Mouse (Mus musculus) kidney, adult 18-20 months (tissue): ENCODE measurements around the gene Anapc16.
"Not testable (repeated sequence)": the region's sequence is repeated elsewhere in the genome, so short reads cannot be mapped to it uniquely, and the experiment has no call there.

ENCODE experiments used
- DNase-seq: peaks from one replicate; pipeline ENCODE4 v3.0.0; 2021

The Anapc16 gene

DNA sequence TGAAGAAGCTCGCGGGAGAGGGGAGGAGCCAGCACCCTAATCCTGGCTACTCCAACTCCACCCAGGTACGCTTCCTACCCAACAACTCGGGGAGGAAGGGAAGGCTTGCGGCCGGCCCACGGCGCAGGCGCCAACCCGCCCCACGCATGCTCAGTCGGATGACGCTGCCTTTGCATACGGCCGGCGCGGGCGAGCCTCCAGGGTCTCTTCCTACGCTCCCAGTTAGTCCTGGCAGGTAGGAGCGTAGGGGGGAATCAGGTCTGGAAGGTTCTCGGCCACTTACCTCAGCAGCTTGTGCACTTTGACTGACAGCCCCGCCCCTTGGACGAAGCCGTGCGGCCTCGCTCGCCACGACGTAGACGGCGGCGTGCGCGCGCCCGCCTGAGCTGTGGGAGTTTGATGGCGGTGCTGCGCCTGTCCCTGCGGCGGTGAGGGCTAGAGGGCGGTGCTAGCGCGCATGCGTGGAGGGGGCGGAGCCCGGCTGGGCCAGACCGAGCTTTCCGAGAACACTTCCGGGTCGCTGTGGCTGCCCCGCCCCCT lies at the start of gene Anapc16, which contains the start of gene Ascc1:
TSS of gene Anapc16 (minus strand) at position 463 of the 540 bp plus-strand sequence.
TSS of gene Ascc1 (plus strand) at position 133 of the 540 bp plus-strand sequence.
- DNase-seq: peak; percentile 96

DNA sequence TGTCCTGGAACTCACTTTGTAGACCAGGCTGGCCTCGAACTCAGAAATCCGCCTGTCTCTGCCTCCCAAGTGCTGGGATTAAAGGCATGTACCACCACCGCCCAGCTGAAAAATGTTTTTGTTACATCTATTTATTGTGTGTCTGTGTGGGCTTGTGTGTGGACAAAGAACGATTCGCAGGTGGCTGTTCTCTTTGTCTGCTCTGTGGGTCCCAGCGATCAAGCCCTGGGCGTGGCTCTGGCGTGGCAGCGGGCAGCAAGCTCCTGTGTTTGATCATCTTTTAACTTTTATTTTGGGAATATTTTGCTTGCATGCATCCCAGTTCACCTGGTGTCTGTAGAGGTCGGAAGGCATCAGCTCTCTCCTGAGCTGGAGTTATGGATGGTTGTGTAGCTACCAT lies 47.6 kb upstream of the Anapc16 start:
- DNase-seq: no peak

DNA sequence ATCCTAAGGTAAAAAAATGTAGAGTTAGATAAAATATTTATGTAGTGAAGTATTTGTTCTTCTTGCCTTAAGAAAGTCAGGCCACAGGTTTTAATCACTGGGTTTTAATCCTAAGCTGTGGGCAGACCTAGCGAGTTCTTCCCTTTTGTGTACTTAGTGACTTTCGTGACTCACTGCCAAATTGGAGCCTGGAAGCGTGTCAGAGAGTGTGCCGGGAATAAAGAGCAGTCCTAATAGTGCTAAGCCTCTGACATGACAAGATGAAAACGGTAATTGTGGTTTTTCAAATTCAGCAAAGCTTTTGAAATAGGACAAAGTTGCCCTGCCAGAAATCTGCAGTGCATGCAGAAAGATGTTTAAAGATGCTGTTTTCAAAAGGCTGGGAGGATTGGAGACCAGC lies 43.8 kb upstream of the Anapc16 start:
- DNase-seq: no peak

DNA sequence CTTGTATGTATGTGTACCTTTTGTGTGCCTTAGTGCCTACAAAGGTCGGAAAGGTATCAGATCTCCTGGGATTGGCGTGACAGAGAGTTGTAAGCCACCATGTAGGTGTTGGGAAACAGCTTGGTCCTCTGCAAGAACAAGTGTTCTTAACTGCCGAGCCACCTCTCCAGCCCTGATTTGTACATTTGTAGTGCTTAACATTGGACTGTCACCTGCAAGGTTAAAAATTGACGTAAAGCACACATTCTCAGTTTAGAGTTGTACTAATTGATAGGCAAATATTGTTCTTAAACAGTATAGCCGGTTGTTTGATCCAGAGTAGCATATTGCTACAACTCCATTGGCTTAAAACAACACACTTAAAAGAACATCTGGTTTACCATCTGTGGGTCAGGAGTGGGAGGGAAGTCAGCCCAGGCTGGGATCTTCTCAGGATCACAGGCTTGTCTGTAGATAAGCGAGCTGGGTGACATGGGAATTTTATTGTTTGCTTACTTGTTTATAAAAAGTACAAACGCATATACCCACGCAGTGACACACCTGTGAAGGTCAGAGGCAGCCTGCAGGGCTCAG lies 39.5 kb upstream of the Anapc16 start:
- no peak for DNase-seq

DNA sequence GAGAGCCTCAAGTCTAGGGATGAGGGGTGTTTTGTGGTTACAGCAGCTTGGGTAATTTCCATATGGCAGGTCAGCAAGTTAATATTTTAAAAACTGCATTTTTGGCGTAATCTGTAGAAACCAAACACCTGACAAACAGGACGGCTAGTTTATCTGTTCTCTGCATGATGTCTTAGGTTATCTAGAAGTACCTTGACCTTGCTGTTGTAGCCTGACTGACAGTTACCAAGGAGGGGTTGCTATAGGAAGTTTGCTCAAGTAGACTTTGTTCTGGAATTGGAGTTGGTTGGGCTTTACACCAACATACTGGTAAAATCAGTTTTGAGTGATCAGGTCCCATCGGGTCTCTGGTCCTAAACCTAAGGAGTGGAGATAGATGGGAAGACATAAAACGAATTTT lies 32.8 kb upstream of the Anapc16 start:
- no peak for DNase-seq

DNA sequence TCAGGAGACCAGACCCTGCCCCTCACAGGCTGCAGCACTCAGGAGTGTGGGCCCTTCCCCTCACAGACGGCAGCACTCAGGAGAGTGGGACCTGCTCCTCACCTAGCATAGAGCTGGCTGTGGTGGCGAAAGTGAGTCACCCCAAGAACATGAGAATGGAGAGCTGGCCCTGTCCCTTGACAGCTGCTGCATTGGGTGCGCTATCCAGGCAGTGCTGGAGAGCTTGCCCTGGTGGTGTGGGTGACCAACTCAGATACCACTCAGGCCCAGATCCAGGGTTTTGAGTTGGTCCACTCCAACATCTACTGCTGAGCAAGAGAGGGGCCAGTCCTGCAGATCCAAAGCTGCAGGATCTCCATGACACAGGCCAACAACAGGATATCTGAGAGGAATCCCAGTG lies 31.7 kb upstream of the Anapc16 start:
- DNase-seq: no peak

DNA sequence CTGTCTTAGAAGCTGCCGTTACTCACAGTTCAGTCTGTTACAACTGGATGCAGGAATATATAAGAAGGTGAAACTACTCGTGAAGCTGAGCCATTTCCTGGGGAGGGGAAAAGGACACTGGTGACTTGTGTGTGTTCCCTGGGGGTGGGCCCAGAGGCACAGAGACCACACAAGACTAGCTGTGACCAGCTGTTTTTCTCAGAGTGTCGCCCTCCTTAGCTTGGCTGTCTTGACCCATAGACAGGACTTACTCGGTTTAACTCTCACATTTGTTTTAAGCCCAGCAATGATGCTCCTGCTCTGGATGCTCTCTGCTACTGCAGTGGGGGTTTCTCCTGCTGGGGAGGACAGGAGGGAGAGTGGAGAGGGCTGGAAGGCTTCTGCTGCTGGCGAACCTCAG lies 30.1 kb upstream of the Anapc16 start:
- no peak for DNase-seq

DNA sequence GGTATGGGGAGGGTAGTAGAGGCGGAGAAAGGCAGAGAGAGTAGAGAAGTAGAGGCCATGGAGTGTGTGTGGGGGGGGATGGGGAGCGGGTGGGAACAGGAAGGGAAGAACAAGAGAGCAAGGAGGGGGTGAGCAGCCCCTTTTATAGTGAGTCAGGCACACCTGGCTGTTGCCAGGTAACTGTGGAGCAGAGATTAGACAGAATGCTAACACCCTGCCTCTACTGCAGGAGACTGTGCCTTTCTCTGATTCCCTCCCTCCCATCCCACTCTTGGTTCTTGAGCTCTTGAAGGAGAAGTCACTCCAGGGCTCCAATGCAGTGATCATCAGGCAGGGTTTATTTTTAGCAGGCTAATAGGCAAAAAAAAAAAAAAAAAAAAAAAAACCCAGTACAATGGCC lies 29.7 kb upstream of the Anapc16 start:
- no peak for DNase-seq

DNA sequence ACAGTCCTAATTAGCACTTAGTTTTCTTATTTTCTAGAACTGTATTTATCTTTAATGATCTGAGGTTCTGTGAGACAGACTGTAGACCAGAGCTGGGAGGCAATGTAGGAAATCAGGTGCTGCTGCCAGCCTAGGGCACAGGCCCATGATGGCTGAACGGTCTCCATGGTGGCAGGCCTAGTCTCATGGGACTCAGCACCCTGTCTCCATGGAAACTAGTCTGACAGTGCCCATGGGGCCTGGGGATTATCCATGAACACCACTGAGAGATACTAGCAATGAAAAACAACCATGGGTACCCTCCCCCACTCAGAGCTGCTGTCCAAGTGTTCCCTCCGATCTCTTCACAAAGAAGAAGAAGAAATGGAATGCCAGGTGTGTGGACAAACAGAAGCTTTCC lies 29.1 kb upstream of the Anapc16 start:
- DNase-seq: no peak

DNA sequence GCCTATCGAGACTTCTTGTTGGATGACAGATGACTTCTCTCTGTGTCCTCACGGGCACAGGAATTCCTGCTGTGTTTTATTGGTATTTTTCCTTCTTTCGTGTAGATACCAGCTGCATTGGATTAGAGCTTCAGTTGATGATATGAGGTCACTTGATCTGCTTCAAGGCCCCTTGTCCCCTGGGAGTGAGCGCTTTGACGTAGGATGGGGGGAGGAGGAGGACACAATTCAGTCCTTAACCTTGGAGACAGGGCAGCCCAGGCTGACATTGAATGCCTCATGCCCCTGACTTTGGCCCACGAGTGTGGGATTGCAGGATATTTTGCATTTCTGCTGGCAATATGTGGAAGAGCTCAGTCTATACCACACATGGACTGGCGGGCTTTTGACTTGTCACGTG lies 28.6 kb upstream of the Anapc16 start:
- DNase-seq: no peak

DNA sequence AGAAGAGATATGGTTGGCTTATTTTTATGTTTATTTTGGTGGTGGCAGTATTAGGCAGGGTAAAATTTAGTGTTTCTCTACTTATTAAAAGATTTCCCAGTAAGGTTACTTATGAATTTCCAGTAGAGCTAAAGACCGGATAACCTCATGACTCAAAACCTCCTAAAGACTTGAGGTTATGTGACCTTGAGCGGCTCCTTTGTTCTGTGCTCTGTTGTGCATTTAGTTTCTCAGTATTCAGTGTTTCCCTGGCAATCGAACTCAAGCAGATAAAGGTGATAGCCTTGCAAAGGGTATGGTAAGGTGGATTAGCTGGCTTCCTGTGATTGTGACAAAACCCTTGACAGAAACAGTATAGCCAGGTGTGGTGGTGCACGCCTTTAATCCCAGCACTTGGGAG lies 26.5 kb upstream of the Anapc16 start:
- DNase-seq: no peak

DNA sequence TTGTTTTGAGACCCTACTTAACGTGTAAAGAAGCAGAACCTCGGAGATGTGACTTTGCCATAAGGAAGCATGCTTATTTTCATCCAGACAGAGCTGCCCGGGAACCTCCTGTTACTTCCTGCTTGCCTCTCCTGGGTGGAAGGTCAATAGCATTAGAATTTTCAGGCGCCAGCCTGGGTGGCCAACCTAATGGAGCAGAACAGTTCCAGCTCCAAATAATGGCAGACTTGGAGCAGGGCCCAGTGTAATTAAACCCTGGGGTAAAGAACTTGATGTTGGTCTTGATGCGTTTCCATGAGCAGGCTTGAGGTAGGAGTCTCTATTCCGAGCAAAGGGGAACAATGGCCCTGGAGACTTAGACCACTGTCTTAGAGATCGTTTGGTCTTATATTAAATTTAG lies 26.0 kb upstream of the Anapc16 start:
- DNase-seq: peak; percentile 83

DNA sequence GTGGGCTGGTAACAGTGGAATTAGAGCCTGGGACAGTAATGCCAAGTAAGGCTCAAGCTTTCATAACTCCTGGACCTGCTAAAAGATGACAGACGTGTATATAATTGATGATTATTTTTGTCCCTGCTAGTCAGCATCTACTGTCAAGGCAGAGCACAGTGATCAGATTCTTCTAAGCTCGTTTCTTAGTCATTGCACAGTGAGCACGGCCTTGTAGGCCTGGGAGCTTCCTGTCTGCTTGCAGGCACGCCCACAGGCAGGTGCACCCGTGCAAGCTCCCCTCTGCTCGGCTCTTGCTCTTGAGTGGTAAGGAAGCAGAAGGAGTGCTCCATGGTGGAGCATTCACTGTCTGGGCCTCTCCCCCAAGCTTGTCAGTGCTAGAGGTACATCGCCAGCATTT lies 25.2 kb upstream of the Anapc16 start:
- no peak for DNase-seq

DNA sequence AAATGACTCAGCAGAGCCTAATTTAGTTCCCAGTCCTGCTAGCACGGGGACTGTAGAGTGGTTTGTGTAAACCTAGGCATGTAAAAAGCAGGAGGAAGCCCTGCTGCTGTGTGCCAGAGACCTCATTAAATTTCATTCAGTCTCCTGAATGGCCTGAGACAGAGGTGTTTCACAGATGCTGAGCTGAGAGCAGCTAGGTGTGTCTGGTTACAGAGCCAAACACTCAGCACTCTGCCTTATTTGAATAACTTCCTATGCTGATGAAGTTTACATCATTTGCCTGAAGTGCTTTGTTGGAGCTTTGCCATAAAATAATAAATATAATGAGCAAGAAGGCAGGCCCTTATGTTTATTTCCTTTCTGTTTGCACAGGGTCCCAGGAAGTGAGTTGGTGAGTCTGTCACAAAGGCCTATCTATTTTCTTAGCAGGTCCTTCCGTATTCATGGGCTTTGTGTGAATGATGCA lies 24.7 kb upstream of the Anapc16 start:
- DNase-seq: no peak

DNA sequence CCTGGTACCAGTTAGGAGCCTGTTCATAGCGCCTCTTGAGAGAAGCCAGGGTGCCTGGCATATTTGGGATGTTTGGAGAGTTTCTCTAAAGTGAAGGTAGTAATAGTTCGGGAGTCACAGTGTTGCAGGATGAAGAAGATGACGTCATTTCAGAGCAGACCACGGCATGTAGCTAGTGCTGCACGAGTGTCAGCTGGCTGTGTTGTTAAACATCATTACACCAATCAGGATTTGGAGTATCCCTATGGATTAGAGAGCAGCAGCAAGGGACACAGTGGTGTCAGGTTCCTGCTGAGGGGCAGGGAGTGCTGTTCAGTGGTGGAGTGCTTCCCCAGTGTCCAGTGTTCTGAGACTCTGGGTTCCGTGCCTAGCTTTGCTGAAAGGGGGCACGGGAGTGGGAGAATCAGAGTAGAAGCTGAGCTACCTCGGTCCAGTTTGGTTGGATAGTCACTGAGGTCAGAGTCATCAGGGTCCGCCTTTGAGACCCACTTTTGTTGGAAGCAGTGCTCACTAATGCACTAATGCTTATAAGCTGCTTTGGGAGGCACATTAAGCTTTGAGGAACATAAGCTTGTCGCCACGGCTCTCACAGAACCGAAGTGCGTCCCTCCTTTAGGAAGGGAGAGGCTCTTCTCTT lies 23.9 kb upstream of the Anapc16 start:
- no peak for DNase-seq

DNA sequence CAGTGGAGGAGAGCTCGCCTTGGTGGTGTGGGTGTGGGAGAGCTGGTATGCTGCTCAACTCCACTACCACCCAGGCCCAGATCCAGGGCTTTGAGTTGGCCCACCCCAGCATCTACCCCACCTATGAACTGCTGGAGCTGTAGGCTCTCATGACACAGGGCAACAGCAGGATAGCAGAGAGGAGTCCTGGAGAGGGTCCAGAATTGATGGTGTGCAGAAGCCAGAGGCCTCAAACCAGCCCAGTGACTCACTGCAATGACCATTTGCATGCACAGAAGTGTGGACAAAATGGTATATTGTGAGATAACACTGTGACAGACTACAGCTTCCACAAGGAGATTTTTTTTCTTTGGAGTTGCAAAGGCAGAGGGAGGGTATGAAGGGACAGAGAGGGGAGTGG lies 20.8 kb upstream of the Anapc16 start:
- no peak for DNase-seq

DNA sequence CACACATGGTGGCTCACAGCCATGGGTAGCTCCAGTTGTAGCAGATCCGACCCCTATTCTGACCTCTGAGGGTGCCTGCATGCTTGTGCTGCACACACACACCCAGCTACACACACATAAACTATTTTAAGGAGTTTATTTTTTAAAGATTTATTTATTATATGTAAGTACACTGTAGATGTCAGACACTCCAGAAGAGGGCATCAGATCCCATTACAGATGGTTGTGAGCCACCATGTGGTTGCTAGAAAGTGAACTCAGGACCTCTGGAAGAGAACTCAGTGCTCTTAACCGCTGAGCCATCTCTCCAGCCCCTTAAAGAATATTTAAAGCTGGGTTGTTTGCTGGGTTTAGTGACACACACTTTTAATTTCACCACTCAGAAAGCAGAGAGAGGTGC lies 16.4 kb upstream of the Anapc16 start:
- no peak for DNase-seq

DNA sequence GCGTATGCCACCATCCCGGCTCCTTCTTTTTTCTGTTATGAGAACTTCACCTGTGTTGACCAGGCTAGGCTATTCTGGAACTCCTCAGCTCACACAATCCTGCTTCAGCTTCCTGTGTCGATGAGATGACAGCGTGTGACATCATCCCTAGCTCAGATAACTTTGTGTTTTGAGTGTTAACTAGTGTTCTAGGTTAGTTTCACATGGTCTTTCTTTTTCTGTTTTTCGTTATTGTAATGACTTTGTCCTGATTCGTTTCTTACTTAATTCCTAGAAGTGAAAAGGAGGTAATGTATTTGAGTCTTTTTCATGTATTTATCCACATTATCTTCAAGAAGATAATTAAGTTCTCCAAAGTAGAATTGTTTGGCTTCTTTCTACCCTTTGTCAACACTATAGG lies 13.3 kb upstream of the Anapc16 start:
- no peak for DNase-seq

DNA sequence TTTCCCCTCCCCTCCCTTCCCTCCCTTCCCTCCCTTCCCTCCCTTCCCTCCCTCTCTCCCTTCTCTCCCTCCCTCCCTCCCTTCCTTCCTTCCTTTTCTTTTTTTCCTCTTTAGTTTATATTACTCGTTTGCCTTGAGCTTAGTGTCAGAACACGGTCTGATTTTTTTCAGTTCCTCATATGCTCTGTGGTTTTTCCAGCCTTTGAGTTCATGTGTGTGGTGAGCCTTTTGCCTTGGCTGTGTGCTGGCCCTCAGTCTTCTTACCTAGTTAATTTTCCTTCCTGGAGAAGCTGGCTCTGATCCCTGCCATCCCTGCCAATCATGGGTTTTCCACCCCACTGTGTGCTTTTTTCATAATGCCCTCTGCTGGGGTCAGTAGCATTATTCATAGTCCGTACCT lies 6.2 kb upstream of the Anapc16 start:
- DNase-seq: no peak

DNA sequence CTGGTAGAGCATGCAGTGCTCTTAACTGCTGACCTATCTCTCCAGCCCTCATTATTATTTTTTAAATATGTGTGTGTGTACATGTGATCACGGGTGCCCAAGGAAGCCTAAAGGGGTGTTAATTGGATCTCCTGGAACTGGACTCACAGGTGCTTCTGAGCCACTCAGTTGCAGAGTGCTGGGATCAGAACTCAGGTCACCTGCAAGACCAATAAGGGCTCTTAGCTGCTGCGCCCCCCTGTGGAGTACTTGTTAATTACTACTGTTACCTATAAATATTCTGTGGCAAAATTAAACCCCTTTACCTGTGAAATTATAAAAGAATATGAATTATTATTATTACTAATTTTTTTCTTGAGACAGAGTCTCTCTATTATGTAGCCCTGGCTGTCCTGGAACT lies 2.3 kb upstream of the Anapc16 start:
- peak; percentile 30 for DNase-seq

DNA sequence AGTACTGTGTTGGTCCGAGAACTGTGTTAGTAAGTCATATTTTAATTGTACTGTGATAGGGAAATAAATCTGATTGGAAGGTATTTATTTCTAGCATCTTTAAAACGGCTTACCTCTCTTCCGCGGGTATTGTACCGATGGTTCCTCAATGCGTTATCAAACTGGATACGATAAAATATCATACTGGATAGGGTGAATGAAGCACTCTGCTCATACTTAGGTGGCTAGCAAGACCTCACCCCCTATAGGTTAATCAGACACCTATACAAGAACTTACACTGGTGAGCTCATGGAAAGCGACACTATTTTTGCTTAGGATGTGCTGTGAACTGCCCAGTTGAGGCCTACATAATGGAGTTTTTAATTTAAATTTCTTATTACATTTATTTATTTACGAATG lies 912 bp upstream of the Anapc16 start:
- no peak for DNase-seq

DNA sequence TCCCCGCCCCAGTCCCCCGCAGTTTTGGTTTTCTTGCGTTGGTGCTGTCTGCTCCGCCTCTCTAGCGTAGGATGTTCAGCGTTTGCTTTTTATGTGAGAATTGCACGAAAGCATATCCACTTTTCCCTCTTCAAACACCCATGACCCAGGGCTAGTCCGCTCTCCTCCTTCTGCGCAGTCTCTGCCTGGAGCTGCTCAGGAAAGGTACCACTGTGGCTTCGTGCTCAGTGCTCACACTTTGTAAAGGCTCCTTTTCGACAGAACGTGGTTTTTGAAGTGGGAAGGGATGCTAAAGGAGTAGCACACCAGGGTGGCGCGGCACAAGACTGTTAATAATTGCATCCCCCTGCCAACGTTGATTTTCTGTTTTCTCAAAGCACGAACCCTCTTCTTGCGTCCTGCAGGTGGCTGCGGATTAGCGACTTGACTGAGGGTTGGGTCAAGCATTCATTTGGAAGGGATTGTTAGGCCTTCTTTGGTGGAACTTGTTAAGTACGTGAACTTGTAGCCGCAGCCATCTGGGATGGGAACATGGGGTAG lies 348 bp upstream of the Anapc16 start:
- DNase-seq: no peak

DNA sequence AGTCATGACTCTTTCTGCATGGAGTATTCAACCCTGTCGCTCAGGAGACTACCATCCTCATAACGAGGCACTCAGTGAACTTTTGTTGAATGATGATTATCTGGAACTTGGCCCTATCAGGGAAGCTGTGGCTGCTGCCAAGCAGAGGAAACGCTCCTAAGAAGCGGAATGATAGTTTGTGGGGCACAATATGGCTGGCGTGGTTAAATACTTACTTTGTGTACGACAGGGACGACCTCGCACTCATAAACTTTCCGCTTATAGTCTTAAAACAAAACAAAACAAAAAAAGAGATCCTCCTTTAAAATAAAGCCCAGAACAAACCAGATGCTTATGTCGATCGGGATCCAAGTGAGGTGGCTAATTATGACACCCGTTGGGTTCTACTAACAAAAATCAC lies 732 bp downstream of the Anapc16 start:
- DNase-seq: no peak

DNA sequence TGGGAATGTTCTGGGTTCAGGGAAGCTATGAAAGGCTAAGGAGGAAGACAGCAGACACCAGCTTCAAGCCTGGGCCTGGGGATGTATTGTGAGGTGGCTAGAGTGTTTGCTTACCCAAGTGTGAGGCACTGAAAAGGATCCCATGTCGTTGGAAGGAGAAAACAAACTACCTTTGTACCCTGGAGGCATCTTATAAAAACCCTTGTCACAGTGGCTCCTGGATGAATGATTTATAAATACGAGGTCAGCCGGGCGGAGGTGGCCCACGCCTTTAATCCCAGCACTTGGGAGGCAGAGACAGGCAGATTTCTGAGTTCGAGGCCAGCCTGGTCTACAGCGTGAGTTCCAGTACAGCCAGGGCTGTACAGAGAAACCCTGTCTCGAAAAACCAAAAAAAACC lies 1.3 kb downstream of the Anapc16 start:
- not testable (repeated sequence) for DNase-seq

DNA sequence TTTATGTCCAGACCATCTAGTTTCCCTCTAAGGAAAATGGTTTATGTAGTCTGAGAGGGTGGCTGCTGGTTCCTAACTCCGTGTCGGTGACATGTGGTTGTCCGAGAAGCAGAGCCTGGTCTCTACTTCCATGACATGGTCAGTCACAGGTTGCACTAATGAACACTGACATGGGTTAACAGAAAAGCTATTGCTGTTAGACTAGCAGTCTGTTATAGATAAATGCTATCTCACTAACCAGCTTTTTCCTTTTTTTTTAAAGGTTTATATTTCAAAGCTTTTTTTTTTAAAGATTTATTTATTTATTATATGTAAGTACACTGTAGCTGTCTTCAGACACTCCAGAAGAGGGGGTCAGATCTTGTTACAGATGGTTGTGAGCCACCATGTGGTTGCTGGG lies 3.9 kb downstream of the Anapc16 start:
- DNase-seq: no peak
